Mouse (Mus musculus): Measurements from ENCODE around the gene Yy1. TPM values are rescaled to one million over a fixed set of nuclear protein-coding genes. Genes with fewer than 3 reads are reported as not detected.
A peak's percentile ranks its signal among the peaks of the same experiment; 100 is the strongest.
"Not testable (repeated sequence)": the region's sequence is repeated elsewhere in the genome, so short reads cannot be mapped to it uniquely, and the experiment has no call there.

The Yy1 gene
- polyA plus RNA-seq, 1 experiment from 2014 or later: 11.4 TPM

DNA sequence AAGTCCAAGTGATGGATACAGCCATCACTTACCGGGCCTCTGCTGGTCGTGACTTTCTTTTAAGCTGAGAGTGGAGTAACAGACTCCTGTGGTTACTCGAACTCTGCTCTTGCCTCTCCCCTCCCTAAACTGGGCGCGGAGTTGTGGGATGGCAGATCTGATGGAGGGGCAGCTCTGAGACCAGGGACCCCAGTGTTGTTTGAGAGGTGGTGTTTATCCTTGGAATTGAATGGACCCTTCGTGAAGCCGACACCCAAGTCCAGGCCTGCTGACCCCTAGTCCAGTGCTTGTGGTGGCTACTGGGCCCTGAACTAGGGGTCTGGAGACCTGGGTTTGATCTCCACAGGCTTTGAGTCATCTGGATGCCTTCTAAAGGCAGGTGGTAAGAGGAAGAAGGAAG is 43.9 kb downstream of the Yy1 start:
- H3K27me3 ChIP-seq (replicated peaks; ENCODE audit: control insufficient read depth, insufficient read depth, low read length): no peaks in the 10 kb centered on the region
- H3K36me3 ChIP-seq (ENCODE audit: control insufficient read depth, insufficient read depth, low read length): no peaks in the 10 kb centered on the region
- peak overlapping the region; percentile 94 for H3K4me2 ChIP-seq (ENCODE audit: low read depth, low read length)
- peaks cover 30% of the 10 kb centered on the region for H3K4me1 ChIP-seq (ENCODE audit: control insufficient read depth, insufficient read depth, low read length)
- peak overlapping the region; percentile 81 for H3K27ac ChIP-seq (ENCODE audit: low read length)
- H3K9ac ChIP-seq (ENCODE audit: low read depth, low read length): peak overlapping the region; percentile 79
- peak overlapping the region; percentile 68 for H3K4me3 ChIP-seq (ENCODE audit: low read length)
- no peaks in the 10 kb centered on the region for H3K9me3 ChIP-seq (ENCODE audit: control insufficient read depth, low read length)
- 34% methylated on average over 7 of the region's 7 CpGs for WGBS
- ATAC-seq: no peak

DNA sequence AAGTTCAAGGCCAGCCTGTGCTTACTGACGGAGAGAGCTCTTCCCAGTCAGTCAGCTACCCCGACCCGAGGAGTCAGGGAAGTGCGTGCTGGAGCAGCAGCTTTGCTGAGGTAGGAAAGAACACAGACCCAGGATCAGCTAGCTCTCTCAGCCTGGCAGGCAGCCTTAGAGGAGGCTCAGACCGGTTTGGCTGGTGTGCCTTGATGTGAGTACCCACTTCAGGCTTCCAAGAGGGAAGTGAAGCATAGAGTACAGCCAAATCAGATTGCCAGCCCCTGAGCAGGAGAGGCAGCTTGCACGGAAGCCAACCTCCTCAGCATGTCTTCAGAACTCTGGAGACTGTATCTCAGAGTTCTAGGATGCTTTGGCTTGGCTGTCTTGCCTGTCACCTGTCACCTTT is 48.4 kb downstream of the Yy1 start:
- 86% methylated on average over 6 of the region's 6 CpGs for WGBS
- Histone ChIP-seq H3K36me3 (ENCODE audit: control insufficient read depth, insufficient read depth, low read length) (peaks cover 14% of the 10 kb centered on the region), H3K4me2 (ENCODE audit: low read depth, low read length) (no peak overlapping the region), H3K9me3 (ENCODE audit: control insufficient read depth, low read length) (no peaks in the 10 kb centered on the region), H3K27me3 (replicated peaks; ENCODE audit: control insufficient read depth, insufficient read depth, low read length) (no peaks in the 10 kb centered on the region), H3K27ac (ENCODE audit: low read length) (no peak overlapping the region), H3K9ac (ENCODE audit: low read depth, low read length) (no peak overlapping the region), H3K4me1 (ENCODE audit: control insufficient read depth, insufficient read depth, low read length) (peaks cover 18% of the 10 kb centered on the region), H3K4me3 (ENCODE audit: low read length) (no peak overlapping the region)
- no peak for ATAC-seq

DNA sequence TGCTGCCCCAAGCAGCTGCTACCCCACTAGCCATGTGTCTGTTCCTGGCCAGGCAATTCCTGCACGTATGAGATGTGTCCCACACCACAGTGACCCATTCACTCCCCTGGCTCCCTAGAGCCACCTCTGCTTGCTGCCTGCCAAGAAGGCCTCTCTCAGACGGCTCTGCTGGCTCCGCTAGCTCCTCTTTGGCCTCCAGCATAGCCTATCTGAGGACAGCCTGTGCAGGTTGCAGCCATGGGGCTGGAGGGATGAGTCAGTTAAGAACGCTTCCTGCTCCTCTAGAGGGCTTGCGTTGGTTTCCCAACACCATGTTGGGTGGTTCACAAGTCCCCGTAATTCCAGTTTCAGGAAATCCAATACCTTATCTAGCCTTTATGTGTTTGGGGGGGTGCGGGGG is 49.9 kb downstream of the Yy1 start:
- Histone ChIP-seq H3K9ac (ENCODE audit: low read depth, low read length) (no peak overlapping the region), H3K4me1 (ENCODE audit: control insufficient read depth, insufficient read depth, low read length) (peaks cover 7% of the 10 kb centered on the region), H3K36me3 (ENCODE audit: control insufficient read depth, insufficient read depth, low read length) (peaks cover 14% of the 10 kb centered on the region), H3K27ac (ENCODE audit: low read length) (no peak overlapping the region), H3K4me3 (ENCODE audit: low read length) (no peak overlapping the region), H3K4me2 (ENCODE audit: low read depth, low read length) (no peak overlapping the region), H3K27me3 (replicated peaks; ENCODE audit: control insufficient read depth, insufficient read depth, low read length) (no peaks in the 10 kb centered on the region), H3K9me3 (ENCODE audit: control insufficient read depth, low read length) (no peaks in the 10 kb centered on the region)
- no peak for ATAC-seq
- 84% methylated on average over 7 of the region's 7 CpGs for WGBS

DNA sequence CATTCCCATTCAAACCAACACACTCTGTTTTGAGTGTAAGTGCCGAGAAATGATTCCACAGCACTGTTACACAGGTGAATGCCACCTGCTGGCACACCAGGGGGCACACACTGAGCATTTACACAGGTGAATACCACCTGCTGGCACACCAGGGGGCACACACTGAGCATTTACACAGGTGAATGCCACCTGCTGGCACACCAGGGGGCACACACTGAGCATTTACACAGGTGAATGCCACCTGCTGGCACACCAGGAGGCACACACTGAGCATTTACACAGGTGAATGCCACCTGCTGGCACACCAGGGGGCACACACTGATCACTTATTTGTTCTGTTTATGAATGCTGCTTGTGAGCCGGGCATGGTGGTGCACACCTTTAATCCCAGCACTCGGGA is 55.3 kb downstream of the Yy1 start:
- not testable (repeated sequence) for ATAC-seq; H3K27me3 ChIP-seq (replicated peaks; ENCODE audit: control insufficient read depth, insufficient read depth, low read length); H3K9ac ChIP-seq (ENCODE audit: low read depth, low read length); H3K4me1 ChIP-seq (ENCODE audit: control insufficient read depth, insufficient read depth, low read length); H3K36me3 ChIP-seq (ENCODE audit: control insufficient read depth, insufficient read depth, low read length); H3K4me3 ChIP-seq (ENCODE audit: low read length); H3K27ac ChIP-seq (ENCODE audit: low read length); H3K4me2 ChIP-seq (ENCODE audit: low read depth, low read length); H3K9me3 ChIP-seq (ENCODE audit: control insufficient read depth, low read length)
- 92% methylated on average over 3 of the region's 3 CpGs for WGBS

DNA sequence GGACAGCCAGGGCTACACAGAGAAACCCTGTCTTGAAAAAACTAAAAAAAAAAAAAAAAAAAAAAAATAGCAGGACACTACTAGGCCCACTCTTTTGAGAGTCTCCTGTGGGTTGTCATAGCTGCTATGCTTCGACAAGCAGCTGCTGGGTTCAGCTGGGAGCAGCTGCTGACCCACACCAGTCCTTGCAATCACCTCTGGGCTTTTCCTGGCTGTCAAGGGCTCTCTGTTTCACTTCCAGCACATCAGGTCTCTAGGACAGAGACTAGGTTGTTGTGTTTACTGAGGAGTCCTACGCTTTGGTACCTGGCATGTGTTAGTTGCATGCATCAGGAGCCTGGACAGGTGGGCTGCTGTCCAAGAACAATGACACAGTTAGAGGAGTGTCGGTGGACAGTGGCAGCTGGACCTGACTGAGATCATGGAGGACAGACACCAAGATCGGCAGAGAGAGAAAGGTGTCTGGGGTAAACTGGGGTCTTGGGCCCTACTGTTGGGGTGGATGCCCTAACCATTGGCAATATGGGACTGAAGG is 56.8 kb downstream of the Yy1 start:
- Histone ChIP-seq H3K27ac (ENCODE audit: low read length) (no peak overlapping the region), H3K4me3 (ENCODE audit: low read length) (no peak overlapping the region), H3K27me3 (replicated peaks; ENCODE audit: control insufficient read depth, insufficient read depth, low read length) (no peaks in the 10 kb centered on the region), H3K36me3 (ENCODE audit: control insufficient read depth, insufficient read depth, low read length) (no peaks in the 10 kb centered on the region), H3K9me3 (ENCODE audit: control insufficient read depth, low read length) (no peaks in the 10 kb centered on the region), H3K9ac (ENCODE audit: low read depth, low read length) (no peak overlapping the region), H3K4me1 (ENCODE audit: control insufficient read depth, insufficient read depth, low read length) (no peaks in the 10 kb centered on the region), H3K4me2 (ENCODE audit: low read depth, low read length) (no peak overlapping the region)
- ATAC-seq: no peak
- WGBS: 78% methylated on average over 4 of the region's 4 CpGs

DNA sequence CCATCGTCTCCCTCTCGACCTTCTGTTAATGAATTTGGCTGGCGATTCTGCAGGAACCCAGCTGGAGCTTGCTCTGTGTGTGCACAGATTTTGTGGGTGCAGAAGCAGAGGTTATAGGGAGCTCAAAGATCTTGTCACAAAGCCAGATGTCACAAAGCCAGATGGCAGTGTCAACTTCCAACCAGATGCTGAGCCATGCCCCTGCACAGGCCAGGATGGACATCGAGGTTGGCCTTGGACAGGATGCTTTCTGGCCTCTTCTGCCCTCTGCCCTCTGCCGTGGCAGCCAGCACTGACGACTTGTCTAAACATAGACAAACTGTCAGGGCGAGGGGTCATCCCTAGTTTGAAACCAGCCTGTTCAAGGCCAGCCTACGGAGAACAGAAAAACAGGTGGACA is 57.4 kb downstream of the Yy1 start:
- Histone ChIP-seq H3K9ac (ENCODE audit: low read depth, low read length) (no peak overlapping the region), H3K4me2 (ENCODE audit: low read depth, low read length) (no peak overlapping the region), H3K4me3 (ENCODE audit: low read length) (no peak overlapping the region), H3K27me3 (replicated peaks; ENCODE audit: control insufficient read depth, insufficient read depth, low read length) (no peaks in the 10 kb centered on the region), H3K9me3 (ENCODE audit: control insufficient read depth, low read length) (no peaks in the 10 kb centered on the region), H3K27ac (ENCODE audit: low read length) (no peak overlapping the region), H3K4me1 (ENCODE audit: control insufficient read depth, insufficient read depth, low read length) (0 out of 2 replicates have a peak, but pooled peaks cover 3% of the 10 kb centered on the region), H3K36me3 (ENCODE audit: control insufficient read depth, insufficient read depth, low read length) (no peaks in the 10 kb centered on the region)
- no peak for ATAC-seq
- WGBS: 43% methylated on average over 8 of the region's 8 CpGs

DNA sequence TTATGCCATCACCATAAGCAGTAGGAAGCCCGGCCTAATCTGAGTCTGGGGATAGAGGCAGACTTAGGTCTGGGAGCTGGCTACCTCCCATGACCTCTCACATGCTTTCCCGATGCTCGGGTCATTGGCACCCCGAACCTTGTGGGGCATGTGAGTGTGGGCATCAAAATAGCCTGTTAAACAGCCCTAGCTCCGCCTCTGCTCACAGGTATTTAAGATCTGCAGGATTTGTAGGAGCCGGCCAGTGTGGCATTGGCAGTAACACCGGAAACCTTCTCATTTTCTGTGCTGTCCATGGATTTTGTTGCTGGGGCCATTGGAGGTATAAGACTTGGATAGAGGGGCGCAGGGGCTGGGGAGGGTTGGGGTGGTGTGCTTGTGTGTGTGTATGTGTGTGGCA is 58.1 kb downstream of the Yy1 start:
- ATAC-seq: no peak

DNA sequence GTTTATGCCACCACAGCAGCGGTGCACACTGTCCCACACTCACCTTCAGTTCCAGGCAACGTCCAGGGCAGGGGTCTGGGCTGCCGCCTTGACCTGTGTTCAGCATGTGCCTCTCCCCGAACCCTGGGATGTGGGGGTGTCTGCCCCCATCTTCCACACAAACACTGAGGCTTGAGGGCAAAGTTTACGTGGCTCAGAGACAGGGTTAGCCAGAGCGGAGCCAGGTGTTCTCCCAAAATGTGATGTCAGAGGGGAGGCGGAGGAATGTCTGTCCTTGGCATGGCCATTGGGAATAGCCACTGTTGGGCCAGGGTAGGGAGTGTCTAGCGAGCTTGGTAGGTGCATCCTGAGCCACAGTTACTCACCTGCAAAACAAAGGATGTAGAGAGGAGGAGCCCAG is 60.0 kb downstream of the Yy1 start:
- H3K9me3 ChIP-seq (ENCODE audit: control insufficient read depth, low read length): no peaks in the 10 kb centered on the region
- H3K27ac ChIP-seq (ENCODE audit: low read length): no peak overlapping the region
- H3K4me2 ChIP-seq (ENCODE audit: low read depth, low read length): no peak overlapping the region
- no peak overlapping the region for H3K9ac ChIP-seq (ENCODE audit: low read depth, low read length)
- ATAC-seq: no peak
- H3K4me1 ChIP-seq (ENCODE audit: control insufficient read depth, insufficient read depth, low read length): 0 out of 2 replicates have a peak, but pooled peaks cover 3% of the 10 kb centered on the region
- no peak overlapping the region for H3K4me3 ChIP-seq (ENCODE audit: low read length)
- H3K27me3 ChIP-seq (replicated peaks; ENCODE audit: control insufficient read depth, insufficient read depth, low read length): no peaks in the 10 kb centered on the region
- H3K36me3 ChIP-seq (ENCODE audit: control insufficient read depth, insufficient read depth, low read length): no peaks in the 10 kb centered on the region
- 88% methylated on average over 8 of the region's 8 CpGs for WGBS

More for the DNA sequence above, 58.1 kb downstream of the Yy1 start:
- Histone ChIP-seq H3K9me3 (ENCODE audit: control insufficient read depth, low read length) (no peaks in the 10 kb centered on the region), H3K4me3 (ENCODE audit: low read length) (no peak overlapping the region), H3K4me2 (ENCODE audit: low read depth, low read length) (no peak overlapping the region), H3K36me3 (ENCODE audit: control insufficient read depth, insufficient read depth, low read length) (no peaks in the 10 kb centered on the region), H3K27ac (ENCODE audit: low read length) (no peak overlapping the region), H3K27me3 (replicated peaks; ENCODE audit: control insufficient read depth, insufficient read depth, low read length) (no peaks in the 10 kb centered on the region), H3K4me1 (ENCODE audit: control insufficient read depth, insufficient read depth, low read length) (0 out of 2 replicates have a peak, but pooled peaks cover 3% of the 10 kb centered on the region), H3K9ac (ENCODE audit: low read depth, low read length) (no peak overlapping the region)
- WGBS: 86% methylated on average over 8 of the region's 8 CpGs

DNA sequence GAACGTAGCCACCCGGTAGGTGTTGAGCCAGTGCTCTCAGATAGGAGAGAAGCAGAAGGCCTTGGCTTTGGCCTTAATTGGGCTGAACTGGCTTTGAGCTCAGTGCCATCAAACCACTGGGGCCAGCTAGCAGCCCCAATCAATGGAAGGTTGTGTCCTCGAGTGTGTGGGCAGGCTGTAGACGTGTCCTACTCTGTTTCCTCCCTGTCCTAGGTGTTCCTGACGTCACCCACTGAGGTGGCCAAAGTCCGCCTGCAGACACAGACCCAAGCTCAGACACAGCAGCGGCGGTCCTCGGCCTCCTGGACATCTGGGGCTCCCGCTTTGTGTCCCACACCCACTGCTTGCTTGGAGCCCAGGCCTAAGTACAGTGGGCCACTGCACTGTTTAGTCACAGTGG is 62.3 kb downstream of the Yy1 start:
- no peak overlapping the region for H3K4me3 ChIP-seq (ENCODE audit: low read length)
- ATAC-seq: peak; percentile 91

DNA sequence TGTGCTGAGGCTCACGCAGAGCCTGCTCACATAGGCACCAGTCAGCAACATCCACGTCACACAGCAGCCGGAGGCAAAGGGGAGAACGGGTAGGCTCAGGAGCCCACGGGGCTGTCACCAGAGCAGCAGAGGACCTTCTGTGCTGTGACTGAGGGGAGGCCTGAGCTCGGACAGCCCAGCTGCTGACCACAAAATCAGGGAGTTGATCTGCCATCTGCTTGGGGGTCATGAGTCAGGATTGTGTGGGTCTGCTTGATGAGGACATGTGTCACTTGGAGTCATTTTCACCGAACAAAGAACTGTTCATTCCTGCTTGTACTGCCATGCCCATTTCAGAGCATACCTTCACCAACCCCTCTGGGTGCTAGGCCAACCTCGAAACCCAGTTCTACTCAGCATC is 63.4 kb downstream of the Yy1 start:
- no peak for ATAC-seq
- Histone ChIP-seq H3K4me1 (ENCODE audit: control insufficient read depth, insufficient read depth, low read length) (0 out of 2 replicates have a peak, but pooled peaks cover 3% of the 10 kb centered on the region), H3K9me3 (ENCODE audit: control insufficient read depth, low read length) (no peaks in the 10 kb centered on the region), H3K27me3 (replicated peaks; ENCODE audit: control insufficient read depth, insufficient read depth, low read length) (no peaks in the 10 kb centered on the region), H3K4me3 (ENCODE audit: low read length) (no peak overlapping the region), H3K4me2 (ENCODE audit: low read depth, low read length) (no peak overlapping the region), H3K36me3 (ENCODE audit: control insufficient read depth, insufficient read depth, low read length) (peaks cover 3% of the 10 kb centered on the region; the same call in 1 of the 2 replicates), H3K27ac (ENCODE audit: low read length) (no peak overlapping the region), H3K9ac (ENCODE audit: low read depth, low read length) (peak overlapping the region; percentile 18; the same call in 1 of the 2 replicates)
- 83% methylated on average over 8 of the region's 8 CpGs for WGBS

More for the DNA sequence above, 62.3 kb downstream of the Yy1 start:
- 0 out of 2 replicates have a peak, but pooled peaks cover 3% of the 10 kb centered on the region for H3K4me1 ChIP-seq (ENCODE audit: control insufficient read depth, insufficient read depth, low read length)
- no peak overlapping the region; the same call in 1 of the 2 replicates for H3K27ac ChIP-seq (ENCODE audit: low read length)
- WGBS: 75% methylated on average over 10 of the region's 10 CpGs
- no peaks in the 10 kb centered on the region for H3K27me3 ChIP-seq (replicated peaks; ENCODE audit: control insufficient read depth, insufficient read depth, low read length)
- H3K36me3 ChIP-seq (ENCODE audit: control insufficient read depth, insufficient read depth, low read length): no peaks in the 10 kb centered on the region
- H3K4me2 ChIP-seq (ENCODE audit: low read depth, low read length): no peak overlapping the region
- peak overlapping the region; percentile 46; the same call in 1 of the 2 replicates for H3K9ac ChIP-seq (ENCODE audit: low read depth, low read length)
- no peaks in the 10 kb centered on the region for H3K9me3 ChIP-seq (ENCODE audit: control insufficient read depth, low read length)

All from intestine, embryonic 16.5 days (tissue).